Mouse (Mus musculus): ENCODE measurements around the gene Appl2. TPM values are rescaled to one million over a fixed set of nuclear protein-coding genes. Genes with fewer than 3 reads are reported as not detected.

Gene Appl2
- total and polyA plus RNA-seq, 3 experiments, result 11.1 to 26.3 (median 15.7) TPM

- no peak for DNase-seq (ENCODE audit: low spot score)
- TF ChIP-seq GATA1 (IDR thresholded peaks at IDR 0.05; ENCODE audit: borderline replicate concordance, low read length) (no peak), CTCF (IDR thresholded peaks at IDR 0.05; ENCODE audit: low read depth, low read length) (no peak), GATA2 (IDR thresholded peaks at IDR 0.05; ENCODE audit: borderline replicate concordance, low read depth, low read length) (no peak)
- Histone ChIP-seq H3K4me3 (ENCODE audit: low read depth, low read length) (no peak overlapping the region), H3K27me3 (ENCODE audit: insufficient read depth, low read length) (no peaks in the 10 kb centered on the region), H3K4me1 (ENCODE audit: insufficient read depth, low read depth, low read length) (no peaks in the 10 kb centered on the region), H3K36me3 (replicated peaks) (peaks cover 75% of the 10 kb centered on the region), H3K9me3 (replicated peaks) (no peaks in the 10 kb centered on the region)
- ATAC-seq (ENCODE audit: extremely low read depth, insufficient number of reproducible peaks, low FRiP score, poor library complexity, severe bottlenecking), result no peak
Observed at GRCm38 (mm10) chr10:83607111-83607510, 41.4 kb downstream of the Appl2 start.

- DNase-seq (ENCODE audit: low spot score), result no peak
- Histone ChIP-seq H3K27me3 (ENCODE audit: insufficient read depth, low read length) (no peaks in the 10 kb centered on the region), H3K4me3 (ENCODE audit: low read depth, low read length) (no peak overlapping the region), H3K9me3 (replicated peaks) (no peaks in the 10 kb centered on the region), H3K36me3 (replicated peaks) (peaks cover 76% of the 10 kb centered on the region), H3K4me1 (ENCODE audit: insufficient read depth, low read depth, low read length) (no peaks in the 10 kb centered on the region)
- no peak for ATAC-seq (ENCODE audit: extremely low read depth, insufficient number of reproducible peaks, low FRiP score, poor library complexity, severe bottlenecking)
- TF ChIP-seq POLR2AphosphoS5 (IDR thresholded peaks at IDR 0.05; ENCODE audit: insufficient replicate concordance, low read depth, low read length), result no peak
- no peak for TF ChIP-seq CTCF (IDR thresholded peaks at IDR 0.05; ENCODE audit: low read depth, low read length)
- no peak for TF ChIP-seq TAL1 (conservative IDR thresholded peaks at IDR 0.05; ENCODE audit: low read depth, low read length)
- TF ChIP-seq GATA2 (IDR thresholded peaks at IDR 0.05; ENCODE audit: borderline replicate concordance, low read depth, low read length), result no peak
- no peak for TF ChIP-seq GATA1 (IDR thresholded peaks at IDR 0.05; ENCODE audit: borderline replicate concordance, low read length)
Observed at GRCm38 (mm10) chr10:83605637-83606183, 42.8 kb downstream of the Appl2 start.

GRCm38 (mm10) chr10:83603956-83604564 lies 44.5 kb downstream of the Appl2 start:
- TF ChIP-seq TAL1 (conservative IDR thresholded peaks at IDR 0.05; ENCODE audit: low read depth, low read length), result no peak
- TF ChIP-seq GATA1 (IDR thresholded peaks at IDR 0.05; ENCODE audit: borderline replicate concordance, low read length), result no peak
- no peak for TF ChIP-seq CTCF (IDR thresholded peaks at IDR 0.05; ENCODE audit: low read depth, low read length)
- no peak for TF ChIP-seq POLR2AphosphoS5 (IDR thresholded peaks at IDR 0.05; ENCODE audit: insufficient replicate concordance, low read depth, low read length)
- no peak for TF ChIP-seq GATA2 (IDR thresholded peaks at IDR 0.05; ENCODE audit: borderline replicate concordance, low read depth, low read length)
- ATAC-seq (ENCODE audit: extremely low read depth, insufficient number of reproducible peaks, low FRiP score, poor library complexity, severe bottlenecking), result no peak
- H3K36me3 ChIP-seq (replicated peaks), result peaks cover 79% of the 10 kb centered on the region

GRCm38 (mm10) chr10:83600650-83601049 lies 47.9 kb downstream of the Appl2 start:
- ATAC-seq (ENCODE audit: extremely low read depth, insufficient number of reproducible peaks, low FRiP score, poor library complexity, severe bottlenecking) (no peak), DNase-seq (ENCODE audit: low spot score) (no peak)
- peaks cover 74% of the 10 kb centered on the region for H3K36me3 ChIP-seq (replicated peaks)
- no peaks in the 10 kb centered on the region for H3K9me3 ChIP-seq (replicated peaks)
- TF ChIP-seq CTCF (IDR thresholded peaks at IDR 0.05; ENCODE audit: low read depth, low read length) (no peak), GATA2 (IDR thresholded peaks at IDR 0.05; ENCODE audit: borderline replicate concordance, low read depth, low read length) (no peak), TAL1 (conservative IDR thresholded peaks at IDR 0.05; ENCODE audit: low read depth, low read length) (no peak), GATA1 (IDR thresholded peaks at IDR 0.05; ENCODE audit: borderline replicate concordance, low read length) (no peak), POLR2AphosphoS5 (IDR thresholded peaks at IDR 0.05; ENCODE audit: insufficient replicate concordance, low read depth, low read length) (no peak)
- H3K4me1 ChIP-seq (ENCODE audit: insufficient read depth, low read depth, low read length), result no peaks in the 10 kb centered on the region
- no peaks in the 10 kb centered on the region for H3K27me3 ChIP-seq (ENCODE audit: insufficient read depth, low read length)
- H3K4me3 ChIP-seq (ENCODE audit: low read depth, low read length), result no peak overlapping the region

More at GRCm38 (mm10) chr10:83603956-83604564, 44.5 kb downstream of the Appl2 start:
- no peak overlapping the region for H3K4me3 ChIP-seq (ENCODE audit: low read depth, low read length)
- H3K9me3 ChIP-seq (replicated peaks), result no peaks in the 10 kb centered on the region
- no peaks in the 10 kb centered on the region for H3K4me1 ChIP-seq (ENCODE audit: insufficient read depth, low read depth, low read length)
- H3K27me3 ChIP-seq (ENCODE audit: insufficient read depth, low read length), result no peaks in the 10 kb centered on the region
- no peak for DNase-seq (ENCODE audit: low spot score)

GRCm38 (mm10) chr10:83594526-83594925 lies 54.0 kb downstream of the Appl2 start:
- Histone ChIP-seq H3K4me3 (ENCODE audit: low read depth, low read length) (no peak overlapping the region), H3K4me1 (ENCODE audit: insufficient read depth, low read depth, low read length) (no peaks in the 10 kb centered on the region), H3K9me3 (replicated peaks) (no peaks in the 10 kb centered on the region), H3K36me3 (replicated peaks) (peaks cover 80% of the 10 kb centered on the region), H3K27me3 (ENCODE audit: insufficient read depth, low read length) (no peaks in the 10 kb centered on the region)
- TF ChIP-seq CTCF (IDR thresholded peaks at IDR 0.05; ENCODE audit: low read depth, low read length) (no peak), GATA2 (IDR thresholded peaks at IDR 0.05; ENCODE audit: borderline replicate concordance, low read depth, low read length) (no peak), TAL1 (conservative IDR thresholded peaks at IDR 0.05; ENCODE audit: low read depth, low read length) (no peak)
- DNase-seq (ENCODE audit: low spot score) (no peak), ATAC-seq (ENCODE audit: extremely low read depth, insufficient number of reproducible peaks, low FRiP score, poor library complexity, severe bottlenecking) (no peak)

GRCm38 (mm10) chr10:83592616-83593015 lies 55.9 kb downstream of the Appl2 start:
- H3K4me3 ChIP-seq (ENCODE audit: low read depth, low read length), result no peak overlapping the region
- peaks cover 81% of the 10 kb centered on the region for H3K36me3 ChIP-seq (replicated peaks)
- DNase-seq (ENCODE audit: low spot score), result no peak
- ATAC-seq (ENCODE audit: extremely low read depth, insufficient number of reproducible peaks, low FRiP score, poor library complexity, severe bottlenecking), result no peak
- no peaks in the 10 kb centered on the region for H3K27me3 ChIP-seq (ENCODE audit: insufficient read depth, low read length)
- TF ChIP-seq TAL1 (conservative IDR thresholded peaks at IDR 0.05; ENCODE audit: low read depth, low read length), result no peak
- TF ChIP-seq GATA2 (IDR thresholded peaks at IDR 0.05; ENCODE audit: borderline replicate concordance, low read depth, low read length), result no peak
- no peak for TF ChIP-seq GATA1 (IDR thresholded peaks at IDR 0.05; ENCODE audit: borderline replicate concordance, low read length)
- TF ChIP-seq CTCF (IDR thresholded peaks at IDR 0.05; ENCODE audit: low read depth, low read length), result no peak
- TF ChIP-seq POLR2AphosphoS5 (IDR thresholded peaks at IDR 0.05; ENCODE audit: insufficient replicate concordance, low read depth, low read length), result no peak
- H3K4me1 ChIP-seq (ENCODE audit: insufficient read depth, low read depth, low read length), result no peaks in the 10 kb centered on the region
- H3K9me3 ChIP-seq (replicated peaks), result no peaks in the 10 kb centered on the region
